Mouse (Mus musculus): Measurements from ENCODE around the gene Pi16. TPM values are rescaled to one million over a fixed set of nuclear protein-coding genes. Genes with fewer than 3 reads are reported as not detected.
A peak's percentile ranks its signal among the peaks of the same experiment; 100 is the strongest.
"Not testable (repeated sequence)": the region's sequence is repeated elsewhere in the genome, so short reads cannot be mapped to it uniquely, and the experiment has no call there.

Pi16 gene
- total RNA-seq (2021) = 10 to 100 TPM; 35.9 to 42.4 TPM

GRCm38 (mm10) chr17:29317380-29317779 lies at the start of gene Pi16:
Gene Pi16 (plus strand): TSS chr17:29317680.
- DNase-seq; intact Hi-C loops (cut with DNase I): not testable (repeated sequence)

DNA sequence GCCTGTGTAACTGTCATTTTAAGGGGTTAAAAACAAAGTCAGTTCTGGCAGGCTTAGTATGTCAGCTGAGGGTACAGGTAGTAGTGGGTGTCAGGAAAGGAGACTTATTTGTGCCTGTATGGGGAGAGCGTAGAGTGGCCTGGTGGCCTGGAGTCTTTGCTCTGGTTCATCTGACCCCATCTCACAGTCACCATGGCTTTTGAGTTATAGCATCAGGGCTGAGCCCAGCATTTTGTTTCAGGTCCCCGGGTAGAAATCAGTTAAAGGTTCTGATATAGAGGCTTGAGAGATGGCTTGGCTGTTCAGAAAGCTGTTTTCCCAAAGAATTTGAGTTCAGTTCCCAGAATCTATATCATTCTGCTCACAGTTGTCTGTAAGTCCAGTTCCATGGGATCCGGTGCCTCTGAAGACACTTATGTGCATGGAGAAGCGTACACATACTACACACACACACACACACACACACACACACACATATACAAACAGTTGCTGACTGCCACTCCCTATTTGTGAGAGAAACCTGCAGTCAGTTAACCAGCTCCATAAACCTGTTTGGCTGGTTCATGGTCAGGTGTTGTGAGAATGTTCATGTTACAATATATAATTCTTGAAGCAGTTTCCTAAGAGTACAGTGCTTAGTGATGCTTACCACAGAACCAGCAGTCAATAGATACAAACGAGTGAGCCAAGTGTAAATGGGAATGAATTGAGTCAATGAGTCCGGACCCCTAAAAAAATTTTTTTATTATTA lies 49.4 kb upstream of the Pi16 start:
- intact Hi-C loops (cut with DNase I) = loop anchor here (1.0 to 5.0 kb wide), 4 partner anchors 79 to 244 kb away; partner anchors contain the start of genes Mtch1 and Pim1
- DNase-seq = no peak

GRCm38 (mm10) chr17:29268682-29269348 lies 48.7 kb upstream of the Pi16 start, which contains the start of gene BC004004:
Gene BC004004 (plus strand): TSS chr17:29268788.
- intact Hi-C loops (cut with DNase I) = loop anchor here (1.0 to 5.0 kb wide), 4 partner anchors 78 to 243 kb away; partner anchors contain the start of genes Mtch1 and Pim1
- peak; percentile 95 for DNase-seq

DNA sequence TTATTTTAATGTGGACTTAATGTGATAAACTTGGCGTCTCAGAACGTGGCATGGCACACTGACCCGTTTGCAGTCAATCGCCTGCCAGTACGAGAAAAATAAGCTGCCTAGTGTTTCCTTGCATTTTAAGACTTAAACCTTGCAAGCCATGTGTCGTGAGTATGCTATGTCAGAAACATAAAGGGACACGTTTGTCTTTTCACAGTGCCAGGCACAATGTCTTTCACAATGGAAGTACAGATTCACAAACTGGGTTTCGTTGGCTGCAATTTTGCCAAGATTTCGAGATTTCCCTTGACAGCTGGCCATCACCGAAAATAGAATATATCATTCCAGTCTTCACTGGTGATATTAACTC lies 48.2 kb upstream of the Pi16 start:
- no peak for DNase-seq
- intact Hi-C loops (cut with DNase I) = loop anchor here (2.0 to 5.0 kb wide), 3 partner anchors 77 to 243 kb away; partner anchors contain the start of genes Mtch1 and Pim1

- DNase-seq = no peak
- intact Hi-C loops (cut with DNase I) = no loop called here
Measured at GRCm38 (mm10) chr17:29270148-29270698, 47.3 kb upstream of the Pi16 start.

GRCm38 (mm10) chr17:29273156-29273555 lies 44.3 kb upstream of the Pi16 start:
- intact Hi-C loops (cut with DNase I) = no loop called here
- DNase-seq = no peak

DNA sequence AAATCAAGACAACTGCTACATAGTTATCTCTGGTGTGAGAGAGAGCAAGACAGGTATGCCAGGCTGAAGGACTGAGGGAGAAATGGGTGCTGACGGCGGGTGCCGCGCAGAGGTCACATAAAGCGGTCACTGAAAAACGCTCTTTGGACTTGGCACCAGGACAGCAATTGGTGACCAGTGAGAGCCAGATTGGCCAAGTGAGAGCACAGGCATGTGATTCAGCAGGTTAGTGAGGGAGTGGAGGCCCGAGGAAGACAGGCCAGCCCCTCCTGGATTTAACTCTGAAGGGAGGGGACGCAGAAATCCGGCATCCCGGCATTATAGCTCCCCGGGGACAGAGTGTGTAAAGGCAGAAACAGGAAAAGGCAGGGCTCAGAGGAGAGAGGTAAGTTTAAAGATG lies 43.6 kb upstream of the Pi16 start:
- intact Hi-C loops (cut with DNase I) = no loop called here
- DNase-seq = peak in 1 of 2 experiments; percentile 39

DNA sequence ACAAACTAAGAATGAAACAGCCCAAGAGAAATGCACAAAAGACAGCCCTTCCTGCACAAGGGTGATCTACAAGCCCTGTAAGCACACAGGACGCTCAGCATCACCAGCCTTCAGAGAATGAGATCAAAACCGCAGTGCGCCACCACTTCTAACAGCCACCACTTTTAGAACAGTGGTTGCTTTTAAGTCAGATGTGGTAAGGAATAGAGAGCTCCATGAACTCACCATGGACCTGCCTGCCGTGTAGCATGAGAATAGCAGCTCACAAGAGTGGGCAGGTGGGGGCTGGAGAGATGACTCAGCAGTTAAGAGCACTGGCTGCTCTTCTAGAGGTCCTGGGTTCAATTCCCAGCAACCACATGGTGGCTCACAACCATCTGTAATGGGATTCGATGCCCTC lies 37.1 kb upstream of the Pi16 start:
- intact Hi-C loops (cut with DNase I) = no loop called here
- DNase-seq = no peak

DNA sequence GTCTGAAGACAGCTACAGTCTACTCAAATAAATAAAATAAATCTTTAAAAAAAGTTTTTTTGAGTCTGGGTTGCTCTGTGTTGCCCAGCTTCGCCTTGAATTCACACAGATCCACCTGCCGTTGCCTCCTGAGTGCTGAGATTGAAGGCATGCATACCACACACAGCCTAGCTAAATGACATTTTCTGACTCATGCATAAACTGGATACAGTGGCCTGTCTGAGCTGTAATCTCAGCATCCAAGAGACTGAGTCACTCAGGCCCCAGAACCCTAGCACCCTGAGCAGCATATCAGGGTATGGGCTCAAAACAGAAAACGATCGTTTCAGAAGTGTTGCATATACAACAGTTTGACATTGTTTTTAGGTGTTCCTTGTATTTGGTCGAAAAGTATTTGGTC lies 35.9 kb upstream of the Pi16 start:
- intact Hi-C loops (cut with DNase I) = no loop called here
- no peak for DNase-seq

GRCm38 (mm10) chr17:29282216-29282952 lies 35.1 kb upstream of the Pi16 start:
- intact Hi-C loops (cut with DNase I) = no loop called here
- no peak for DNase-seq

- DNase-seq = no peak
- intact Hi-C loops (cut with DNase I) = no loop called here
Measured at GRCm38 (mm10) chr17:29291793-29292192, 25.7 kb upstream of the Pi16 start.

- intact Hi-C loops (cut with DNase I) = no loop called here
- no peak for DNase-seq
Measured at GRCm38 (mm10) chr17:29292996-29293395, 24.5 kb upstream of the Pi16 start.

- DNase-seq = peak in 1 of 2 experiments; percentile 57
- intact Hi-C loops (cut with DNase I) = no loop called here
Measured at GRCm38 (mm10) chr17:29293807-29294605, 23.5 kb upstream of the Pi16 start.

DNA sequence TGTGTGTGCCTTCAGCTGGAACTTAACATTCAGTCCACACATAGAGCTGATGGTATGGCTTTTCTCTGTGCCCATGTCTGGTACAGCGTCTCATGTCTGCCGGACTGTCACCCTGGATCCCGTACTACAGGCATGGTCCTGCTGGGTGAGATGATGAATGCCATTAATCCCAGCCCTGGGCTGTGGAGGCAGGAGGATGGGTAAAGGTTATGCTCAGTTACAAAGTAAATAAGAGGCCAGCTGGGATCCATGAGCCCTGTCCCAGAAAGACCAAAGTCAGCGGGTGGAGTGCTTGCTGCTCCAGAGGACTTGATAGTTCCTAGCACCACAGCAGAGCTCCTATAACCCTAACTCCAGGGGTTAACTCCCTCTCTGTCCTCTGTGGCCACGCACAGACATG lies 21.6 kb upstream of the Pi16 start:
- DNase-seq = no peak

DNA sequence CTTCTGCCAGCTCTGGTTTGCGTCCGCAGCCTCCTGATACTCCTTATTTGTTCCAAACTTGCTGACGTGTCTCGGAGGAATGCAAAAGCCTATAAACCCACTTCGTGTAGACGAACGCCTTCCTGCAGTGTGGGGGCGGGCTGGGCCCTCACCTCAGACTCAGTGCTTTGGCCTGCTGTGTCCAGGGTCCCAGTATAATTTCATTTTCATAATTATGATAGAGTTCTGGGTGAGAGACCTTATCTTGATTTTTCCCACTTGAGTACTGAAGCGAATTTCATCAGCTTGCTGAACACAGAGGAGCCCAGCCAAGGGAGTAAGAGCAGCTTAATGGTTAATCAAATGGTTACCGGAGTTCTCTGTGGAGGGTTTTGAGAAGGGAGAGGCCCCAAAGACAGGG lies 20.2 kb upstream of the Pi16 start:
- intact Hi-C loops (cut with DNase I) = no loop called here
- DNase-seq = no peak

More for the DNA sequence above, 21.6 kb upstream of the Pi16 start:
- intact Hi-C loops (cut with DNase I) = no loop called here

GRCm38 (mm10) chr17:29297813-29298212 lies 19.7 kb upstream of the Pi16 start:
- no peak for DNase-seq
- intact Hi-C loops (cut with DNase I) = loop anchor here (2.0 kb wide), 1 partner anchor 73 kb away; no protein-coding TSS in a partner anchor

DNA sequence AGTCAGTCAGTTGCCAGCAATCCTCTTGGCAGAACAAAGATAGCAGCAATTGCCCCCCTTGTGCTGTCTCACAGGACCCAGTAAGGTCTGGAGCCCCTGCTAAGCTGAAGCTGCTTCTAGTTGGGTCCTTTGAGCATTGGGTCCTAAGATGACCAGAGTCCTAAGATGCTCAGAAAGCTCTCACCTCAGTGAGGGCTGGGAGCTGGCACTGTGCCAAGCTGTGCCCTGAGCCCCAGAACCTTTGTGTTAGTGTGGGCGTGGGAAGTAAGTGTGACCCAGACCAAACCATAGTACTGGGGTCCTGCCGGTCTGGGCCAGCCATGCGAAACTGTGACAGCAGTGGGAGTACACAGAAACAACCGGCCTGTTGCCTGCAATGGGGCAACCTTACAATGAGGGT lies 18.2 kb upstream of the Pi16 start:
- peak in 1 of 2 experiments; percentile 23 for DNase-seq
- intact Hi-C loops (cut with DNase I) = loop anchor here (2.0 kb wide), 1 partner anchor 72 kb away; no protein-coding TSS in a partner anchor

- intact Hi-C loops (cut with DNase I) = no loop called here
- DNase-seq = no peak
Measured at GRCm38 (mm10) chr17:29300926-29301325, 16.6 kb upstream of the Pi16 start.

- intact Hi-C loops (cut with DNase I) = no loop called here
- no peak for DNase-seq
Measured at GRCm38 (mm10) chr17:29301421-29301820, 16.1 kb upstream of the Pi16 start.

DNA sequence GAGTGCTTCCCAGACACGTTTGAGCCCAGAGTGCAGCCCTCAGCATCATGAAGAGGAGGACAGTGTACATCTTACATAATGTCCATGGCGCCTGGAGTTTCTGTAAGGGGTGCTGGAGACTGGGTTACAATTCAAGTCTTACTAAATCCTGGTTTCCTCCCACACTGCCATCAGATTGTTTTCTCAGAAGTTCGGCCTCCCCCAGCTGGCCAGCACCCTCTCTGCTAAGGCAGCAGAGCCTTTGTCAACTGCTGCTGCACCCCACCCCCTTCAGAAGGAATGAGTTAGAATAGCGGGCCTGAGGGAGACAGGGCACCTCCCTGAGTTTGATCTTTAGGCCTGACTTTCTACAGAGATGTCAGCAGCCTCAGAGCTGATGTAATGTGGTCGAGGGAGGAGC lies 15.3 kb upstream of the Pi16 start:
- intact Hi-C loops (cut with DNase I) = no loop called here
- no peak for DNase-seq

Data from heart, postnatal 36 days (tissue).